Mouse (Mus musculus) adrenal gland, postnatal 36 days (tissue): ENCODE data around the gene Atox1. TPM values are rescaled to one million over a fixed set of nuclear protein-coding genes. Genes with fewer than 3 reads are reported as not detected.

Experiments
- DNase-seq, 2 experiments: peaks; one replicate each; pipeline ENCODE4 v3.0.0; 2021; ENCODE audit warnings: mixed read lengths in 1 of 2
- long read RNA-seq, 2 experiments: library from polyadenylated mRNA; stranded (forward); transcript quantifications; one replicate each; pipeline ENCODE4 v2.0.0; 2021; ENCODE audit warnings: borderline sequencing depth in 2 of 2
- total RNA-seq, 2 experiments: library from RNA; stranded (reverse); gene quantifications; 2 replicates each; pipeline ENCODE4 v1.2.3; 2021

Gene Atox1
- 100 to 1,000 TPM; 216 to 347 TPM for total RNA-seq
- long read RNA-seq, experiment 1, transcript Atox1-201 (4 exons, 541 nt): major isoform, 524 of 573 reads
- long read RNA-seq, experiment 1, partial matches to known transcripts: 20 of 573 reads
- long read RNA-seq, experiment 1, other reads (novel, unspliced or antisense): 26 of 573 reads
- long read RNA-seq, experiment 2, transcript Atox1-201 (4 exons, 541 nt): major isoform, 177 of 187 reads
- long read RNA-seq, experiment 2, partial matches to known transcripts: 5 of 187 reads
- long read RNA-seq, experiment 2, other reads (novel, unspliced or antisense): 5 of 187 reads

- peak; percentile 96 to 98 for DNase-seq
These were observed at the start of gene Atox1 for GRCm38 (mm10) chr11:55461019-55461645. Gene Atox1, minus strand, starts transcription at chr11:55461239.

- peak; percentile 52 to 58 for DNase-seq
These were observed 44.4 kb upstream of the Atox1 start for GRCm38 (mm10) chr11:55505485-55505884.

GRCm38 (mm10) chr11:55502886-55503285 is 41.8 kb upstream of the Atox1 start:
- no peak for DNase-seq

- DNase-seq: no peak
These were observed 41.0 kb upstream of the Atox1 start for GRCm38 (mm10) chr11:55501955-55502531.

- DNase-seq: peak; percentile 39 to 56
These were observed 36.8 kb upstream of the Atox1 start for GRCm38 (mm10) chr11:55497885-55498284.

GRCm38 (mm10) chr11:55496158-55496557 is 35.1 kb upstream of the Atox1 start:
- DNase-seq: no peak

- DNase-seq: no peak
These were observed 24.4 kb upstream of the Atox1 start for GRCm38 (mm10) chr11:55485443-55485842.

- DNase-seq: no peak
These were observed 12.2 kb upstream of the Atox1 start for GRCm38 (mm10) chr11:55473219-55473618.

- DNase-seq: no peak
These were observed 10.4 kb upstream of the Atox1 start for GRCm38 (mm10) chr11:55471467-55471866.

GRCm38 (mm10) chr11:55470761-55471160 is 9.7 kb upstream of the Atox1 start:
- peak in 1 of 2 experiments; percentile 20 for DNase-seq

GRCm38 (mm10) chr11:55469923-55470691 is 9.1 kb upstream of the Atox1 start:
- peak in 1 of 2 experiments; percentile 21 for DNase-seq

- peak; percentile 99 to 100 for DNase-seq
These were observed 8.2 kb upstream of the Atox1 start, which contains the start of gene G3bp1 for GRCm38 (mm10) chr11:55469048-55469843. Gene G3bp1, plus strand, starts transcription at chr11:55469685.

- no peak for DNase-seq
These were observed 7.6 kb upstream of the Atox1 start for GRCm38 (mm10) chr11:55468611-55469047.

GRCm38 (mm10) chr11:55468012-55468411 is 7.0 kb upstream of the Atox1 start:
- peak; percentile 38 to 51 for DNase-seq

GRCm38 (mm10) chr11:55465177-55465576 is 4.1 kb upstream of the Atox1 start:
- no peak for DNase-seq

GRCm38 (mm10) chr11:55464707-55465106 is 3.7 kb upstream of the Atox1 start:
- no peak for DNase-seq

GRCm38 (mm10) chr11:55462149-55462548 is 1.1 kb upstream of the Atox1 start:
- DNase-seq: no peak

- peak; percentile 44 to 62 for DNase-seq
These were observed 450 bp downstream of the Atox1 start for GRCm38 (mm10) chr11:55460559-55461018.

GRCm38 (mm10) chr11:55459850-55460558 is 1.0 kb downstream of the Atox1 start:
- DNase-seq: no peak

- DNase-seq: no peak
These were observed 2.5 kb downstream of the Atox1 start for GRCm38 (mm10) chr11:55458501-55458900.

GRCm38 (mm10) chr11:55455166-55455565 is 5.9 kb downstream of the Atox1 start:
- no peak for DNase-seq
